Mouse (Mus musculus) intestine, postnatal 0 days (tissue): ENCODE data around the gene Col6a6. TPM values are rescaled to one million over a fixed set of nuclear protein-coding genes. Genes with fewer than 3 reads are reported as not detected.
"Not testable (repeated sequence)": the region's sequence is repeated elsewhere in the genome, so short reads cannot be mapped to it uniquely, and the experiment has no call there.

ENCODE experiments used
- ATAC-seq: fragments of 200-750 bp; cut with Nextera tagmentation; 2 replicates; pipeline ENCODE4 v1.8.0; 2017; ENCODE audit warnings: mild to moderate bottlenecking, moderate TSS enrichment, moderate library complexity
- H3K27ac ChIP-seq: fragments of 300-500 bp; sonication (generic); 2 replicates; pipeline ENCODE4 v1.5.1; 2014; ENCODE audit warnings: mild to moderate bottlenecking, low read depth, low read length, moderate library complexity
- H3K27me3 ChIP-seq: fragments of 300-500 bp; sonication (generic); replicated peaks from 2 replicates; pipeline ENCODE4 v1.6.1; 2014; ENCODE audit warnings: low read length, mixed read lengths; ENCODE audit not compliant: control insufficient read depth, insufficient read depth
- H3K36me3 ChIP-seq: fragments of 300-500 bp; sonication (generic); 2 replicates; pipeline ENCODE4 v1.6.1; 2014; ENCODE audit warnings: mild to moderate bottlenecking, moderate library complexity; ENCODE audit not compliant: control insufficient read depth, insufficient read depth
- H3K4me1 ChIP-seq: fragments of 300-500 bp; sonication (generic); replicated peaks from 2 replicates; pipeline ENCODE4 v1.6.1; 2014; ENCODE audit warnings: antibody characterized with exemption, low read length, mixed read lengths; ENCODE audit not compliant: control insufficient read depth, insufficient read depth
- H3K4me2 ChIP-seq: fragments of 300-500 bp; sonication (generic); replicated peaks from 2 replicates; pipeline ENCODE4 v1.6.1; 2014; ENCODE audit warnings: low read depth, mild to moderate bottlenecking, moderate library complexity
- H3K4me3 ChIP-seq: fragments of 300-500 bp; sonication (generic); 2 replicates; pipeline ENCODE4 v1.5.1; 2014; ENCODE audit warnings: low read depth, low read length
- H3K9ac ChIP-seq: fragments of 300-500 bp; sonication (generic); 2 replicates; pipeline ENCODE4 v1.6.1; 2014; ENCODE audit warnings: mild to moderate bottlenecking, low read depth, low read length
- H3K9me3 ChIP-seq: fragments of 300-500 bp; sonication (generic); 2 replicates; pipeline ENCODE4 v1.6.1; 2016; ENCODE audit warnings: mixed run types; ENCODE audit not compliant: control insufficient read depth
- CTCF ChIP-seq: sonication (generic); IDR thresholded peaks from 2 replicates; pipeline ENCODE4 v1.5.1; 2016; ENCODE audit warnings: low read depth, mild to moderate bottlenecking, control low read depth, antibody characterized with exemption, moderate library complexity
- WGBS: fragments of 180-500 bp; shearing (Covaris S2); extraction: QIAGEN DNeasy Blood & Tissue Kit; methylation state at CpG from one replicate; pipeline ENCODE4 v1.1.7; 2014; 5-methylcytosine and 5-hydroxymethylcytosine counted together
- polyA plus RNA-seq: library from polyadenylated mRNA; unstranded; fragments of >200 nt; fragmentation: Nextera tagmentation; extraction: Ambion mirVana; gene quantifications from 2 replicates; pipeline ENCODE4 v1.2.1, GENCODE M21; 2015

Gene Col6a6
- polyA plus RNA-seq, 1 experiment from 2014 or later = 0.14 TPM

GRCm38 (mm10) chr9:105851011-105851410 is 23.1 kb upstream of the Col6a6 start:
- no peak overlapping the region for H3K4me2 ChIP-seq
- no peaks in the 10 kb centered on the region for H3K9me3 ChIP-seq
- H3K4me3 ChIP-seq = no peak overlapping the region
- no peak overlapping the region for H3K9ac ChIP-seq
- no peaks in the 10 kb centered on the region for H3K4me1 ChIP-seq
- H3K27ac ChIP-seq = no peak overlapping the region
- ATAC-seq = no peak
- no peak for TF ChIP-seq CTCF
- 87% methylated on average over 3 of the region's 3 CpGs for WGBS
- H3K36me3 ChIP-seq = no peaks in the 10 kb centered on the region
- no peaks in the 10 kb centered on the region for H3K27me3 ChIP-seq

- Histone ChIP-seq H3K4me3 (no peak overlapping the region), H3K9me3 (no peaks in the 10 kb centered on the region), H3K4me2 (no peak overlapping the region), H3K4me1 (no peaks in the 10 kb centered on the region), H3K9ac (no peak overlapping the region), H3K27ac (no peak overlapping the region), H3K36me3 (no peaks in the 10 kb centered on the region), H3K27me3 (no peaks in the 10 kb centered on the region)
- no peak for ATAC-seq
- TF ChIP-seq CTCF = no peak
- 73% methylated on average over 4 of the region's 4 CpGs for WGBS
These were observed 20.4 kb upstream of the Col6a6 start for GRCm38 (mm10) chr9:105848396-105848795.

- TF ChIP-seq CTCF = no peak
- no peak overlapping the region for H3K4me2 ChIP-seq
- H3K4me3 ChIP-seq = no peak overlapping the region
- no peaks in the 10 kb centered on the region for H3K4me1 ChIP-seq
- no peaks in the 10 kb centered on the region for H3K27me3 ChIP-seq
- 85% methylated on average over 5 of the region's 5 CpGs for WGBS
- no peak for ATAC-seq
- no peak overlapping the region for H3K27ac ChIP-seq
- H3K9ac ChIP-seq = no peak overlapping the region
- no peaks in the 10 kb centered on the region for H3K36me3 ChIP-seq
- H3K9me3 ChIP-seq = no peaks in the 10 kb centered on the region
These were observed 19.3 kb upstream of the Col6a6 start for GRCm38 (mm10) chr9:105847261-105847660.

DNA sequence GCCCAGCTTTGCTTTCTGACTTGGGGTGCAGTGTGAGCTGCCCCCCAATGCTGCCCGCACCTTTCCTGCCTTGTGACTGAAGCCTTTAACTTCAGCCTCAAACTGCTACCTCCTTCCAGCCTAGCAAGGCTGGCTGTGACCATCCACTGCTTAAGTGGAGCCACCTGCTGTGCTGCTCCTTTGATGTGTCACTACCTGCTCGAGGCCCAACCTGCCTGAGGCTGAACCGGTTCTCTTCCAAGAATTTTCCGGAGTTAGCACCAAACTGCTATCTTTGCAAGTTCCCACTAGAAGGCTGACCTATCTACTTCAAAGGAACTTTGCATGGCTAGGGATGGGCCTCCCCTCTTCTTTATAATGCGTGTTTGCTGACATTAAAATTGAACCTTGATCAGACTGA is 13.4 kb upstream of the Col6a6 start:
- H3K4me2 ChIP-seq, H3K36me3 ChIP-seq, H3K27me3 ChIP-seq, H3K4me3 ChIP-seq, H3K4me1 ChIP-seq, H3K27ac ChIP-seq, H3K9ac ChIP-seq, ATAC-seq, H3K9me3 ChIP-seq: not testable (repeated sequence)
- 35% methylated on average over 5 of the region's 5 CpGs for WGBS

GRCm38 (mm10) chr9:105839147-105839515 is 11.2 kb upstream of the Col6a6 start:
- H3K27me3 ChIP-seq = no peaks in the 10 kb centered on the region
- no peak for TF ChIP-seq CTCF
- H3K4me1 ChIP-seq = no peaks in the 10 kb centered on the region
- no peak overlapping the region for H3K9ac ChIP-seq
- ATAC-seq = no peak
- WGBS = 88% methylated on average over 5 of the region's 5 CpGs
- no peak overlapping the region for H3K27ac ChIP-seq
- H3K4me3 ChIP-seq = no peak overlapping the region
- H3K9me3 ChIP-seq = no peaks in the 10 kb centered on the region
- H3K4me2 ChIP-seq = no peak overlapping the region
- no peaks in the 10 kb centered on the region for H3K36me3 ChIP-seq

DNA sequence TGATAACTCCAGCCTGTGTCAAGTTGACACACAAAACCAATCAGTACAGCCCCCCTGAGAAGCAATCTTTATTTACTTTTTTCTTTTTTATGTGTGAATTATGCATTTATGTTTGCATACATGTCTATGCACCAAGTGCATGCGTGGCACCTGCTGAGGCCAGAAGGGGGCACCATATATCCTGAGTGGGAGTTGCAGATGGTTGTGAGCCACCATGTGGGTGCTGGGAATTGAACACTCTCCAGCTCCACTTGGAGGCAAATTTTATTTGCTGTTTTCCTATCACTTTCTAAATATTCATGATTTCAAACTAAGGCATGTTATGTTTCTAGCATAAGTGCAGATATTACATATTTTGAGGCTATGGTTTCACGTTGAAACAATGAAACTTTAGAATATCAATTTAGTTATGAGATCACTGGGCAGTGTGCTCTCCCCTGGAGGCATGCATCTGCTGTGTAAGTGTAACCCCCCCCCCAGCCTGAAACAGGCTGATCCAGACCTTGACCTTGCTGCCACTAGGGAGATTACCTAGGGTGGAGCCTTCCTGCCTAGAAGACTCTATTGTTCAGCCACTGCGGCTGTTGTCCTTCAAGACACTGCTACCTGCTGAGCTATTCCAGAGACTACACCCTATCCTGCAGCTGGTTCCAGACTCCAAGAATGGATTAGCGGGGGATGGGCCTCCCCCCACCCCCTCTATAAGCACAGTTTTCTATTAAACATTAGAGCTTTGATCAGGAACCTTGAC is 10.6 kb upstream of the Col6a6 start:
- 84% methylated on average over 4 of the region's 4 CpGs for WGBS
- no peak overlapping the region for H3K4me2 ChIP-seq
- no peaks in the 10 kb centered on the region for H3K36me3 ChIP-seq
- H3K27ac ChIP-seq = no peak overlapping the region
- no peak overlapping the region for H3K4me3 ChIP-seq
- no peaks in the 10 kb centered on the region for H3K9me3 ChIP-seq
- no peaks in the 10 kb centered on the region for H3K4me1 ChIP-seq
- H3K27me3 ChIP-seq = no peaks in the 10 kb centered on the region
- ATAC-seq = no peak
- 0 out of 2 replicates have a peak, but pooled peaks have one; percentile 7 for TF ChIP-seq CTCF
- H3K9ac ChIP-seq = no peak overlapping the region

DNA sequence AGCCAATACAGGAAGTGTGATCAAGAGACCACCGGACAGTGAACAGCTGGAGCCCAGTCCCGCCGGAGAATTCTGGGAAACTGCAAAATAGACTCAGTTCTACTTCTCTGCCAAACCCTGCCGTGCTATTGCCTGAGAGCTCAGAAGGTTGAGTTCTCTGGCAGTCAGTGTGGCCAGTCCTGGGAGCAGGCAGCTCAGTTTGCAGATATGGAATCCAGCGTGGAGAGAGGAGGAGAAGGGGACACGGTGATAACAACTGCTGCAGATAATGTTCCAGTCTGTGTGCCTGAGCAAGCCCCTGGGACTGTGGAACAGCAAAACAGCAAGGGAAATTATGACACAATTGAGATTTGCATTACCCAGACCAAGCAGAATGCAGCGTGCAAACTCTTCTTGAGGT is 7.6 kb upstream of the Col6a6 start:
- TF ChIP-seq CTCF = no peak
- Histone ChIP-seq H3K9me3 (no peaks in the 10 kb centered on the region), H3K4me1 (no peaks in the 10 kb centered on the region), H3K9ac (no peak overlapping the region), H3K36me3 (no peaks in the 10 kb centered on the region), H3K27ac (no peak overlapping the region), H3K4me3 (no peak overlapping the region), H3K27me3 (no peaks in the 10 kb centered on the region), H3K4me2 (no peak overlapping the region)
- ATAC-seq = no peak
- WGBS = 66% methylated on average over 7 of the region's 7 CpGs
